Mouse (Mus musculus) testis, adult 2 months (tissue): ENCODE measurements at regions not wholly inside any gene's neighbourhood (a gene's known extent, or its start where the extent isn't known, plus 50 kb on each side); places are given as distances from the start of the nearest gene placed in this dataset.

ENCODE experiments used
- CTCF ChIP-seq: fragments of 200-500 bp; IDR thresholded peaks from 2 replicates; pipeline ENCODE4 v1.5.1; 2012; ENCODE audit warnings: low read depth, mild to moderate bottlenecking, inconsistent platforms, low read length, moderate library complexity; ENCODE audit not compliant: control insufficient read depth, insufficient read depth, insufficient replicate concordance
- POLR2A ChIP-seq: fragments of 200-500 bp; IDR thresholded peaks from 2 replicates; pipeline ENCODE4 v1.6.1; 2012; ENCODE audit warnings: low read depth, mild to moderate bottlenecking, inconsistent platforms, low read length, moderate library complexity; ENCODE audit not compliant: control insufficient read depth

DNA sequence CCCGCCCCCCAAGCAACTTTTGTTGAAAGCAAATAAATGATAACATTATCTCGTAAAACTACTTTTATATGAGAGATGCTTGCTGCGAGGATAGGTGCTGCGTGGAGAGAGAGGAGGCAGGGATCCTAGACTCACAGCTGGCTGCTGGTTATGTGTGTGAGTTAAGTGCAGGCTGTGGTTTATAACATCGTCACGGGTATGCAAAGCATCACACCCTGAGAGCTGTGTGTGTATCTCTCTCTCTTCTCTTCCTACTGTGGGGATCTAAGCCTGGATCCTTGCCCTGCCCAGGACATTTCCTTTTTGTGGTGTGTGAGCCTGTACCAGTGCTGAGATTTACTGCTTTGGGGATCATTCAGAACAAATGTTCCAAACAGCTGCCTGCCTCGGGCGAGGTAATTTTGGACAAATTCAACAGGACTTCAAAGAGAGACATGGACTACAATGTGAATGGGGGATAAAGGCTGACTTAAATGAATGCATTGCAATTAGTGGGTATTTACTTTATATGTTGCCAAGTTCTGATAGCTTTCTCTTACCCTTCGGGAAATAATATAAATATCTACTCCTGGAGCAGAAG lies 162.9 kb downstream of the Sox2 start:
- TF ChIP-seq CTCF (no peak), POLR2A (no peak)
